Mouse (Mus musculus) forebrain, embryonic 12.5 days (tissue): ENCODE data around the gene Olfr1500. TPM values are rescaled to one million over a fixed set of nuclear protein-coding genes. Genes with fewer than 3 reads are reported as not detected.

ENCODE experiments used
- polyA plus RNA-seq: library from polyadenylated mRNA; unstranded; fragments of >200 nt; fragmentation: Nextera tagmentation; extraction: Ambion mirVana; gene quantifications from 2 replicates; pipeline ENCODE4 v1.2.1, GENCODE M21; 2016

Olfr1500 gene
- polyA plus RNA-seq, 1 experiment from 2014 or later: not detected

Other genes with a start within 250 kb of the Olfr1500 start
- not detected in 2 replicates for gene Olfr1484, start 247.0 kb downstream of the Olfr1500 start, polyA plus RNA-seq
- gene Olfr1487, start 213.1 kb downstream of the Olfr1500 start, polyA plus RNA-seq: not detected in 2 replicates
- not detected in 2 replicates for gene Olfr1489, start 198.9 kb downstream of the Olfr1500 start, polyA plus RNA-seq
- not detected in 2 replicates for gene Olfr1490, start 179.4 kb downstream of the Olfr1500 start, polyA plus RNA-seq
- gene Olfr1491, start 133.2 kb downstream of the Olfr1500 start, polyA plus RNA-seq: not detected in 2 replicates
- not detected in 2 replicates for gene Olfr1493-ps1, start 107.2 kb downstream of the Olfr1500 start, polyA plus RNA-seq
- gene Olfr1494, start 90.8 kb downstream of the Olfr1500 start, polyA plus RNA-seq: not detected in 2 replicates
- gene Olfr1495, start 65.9 kb downstream of the Olfr1500 start, polyA plus RNA-seq: not detected in 2 replicates
- gene Olfr1496, start 52.6 kb downstream of the Olfr1500 start, polyA plus RNA-seq: not detected in 2 replicates
- not detected in 2 replicates for gene Olfr1497, start 32.3 kb downstream of the Olfr1500 start, polyA plus RNA-seq
- gene Olfr1499, start 11.0 kb downstream of the Olfr1500 start, polyA plus RNA-seq: not detected in 2 replicates
- gene Olfr1501, start 20.2 kb upstream of the Olfr1500 start, polyA plus RNA-seq: not detected in 2 replicates
- gene Olfr1502, start 31.3 kb upstream of the Olfr1500 start, polyA plus RNA-seq: not detected in 2 replicates
- gene Olfr1504, start 67.4 kb upstream of the Olfr1500 start, polyA plus RNA-seq: not detected in 2 replicates
- gene Olfr1505, start 83.0 kb upstream of the Olfr1500 start, polyA plus RNA-seq: not detected in 2 replicates